In genomic region chr11:43556538-43556937, GRCm38 (mm10) we compare ENCODE assay signal across 21 mouse cellular contexts. TPM values are rescaled to one million over a fixed set of nuclear protein-coding genes. Genes with fewer than 3 reads are reported as not detected.
DNase-seq lines count a peak whose midpoint lies in the region; ATAC-seq and TF ChIP-seq lines count a peak whose summit lies in the region.
"Had no signal": no experiment of that assay in that cellular context is flagged by ENCODE, and none has a peak within 500 bp of the region (broad histone marks: within the 10 kb centered on the region; RNA-seq: fewer than 3 reads in every experiment).

No protein-coding gene starts in this region.

- no peaks in the 10 kb centered on the region for H3K9me3 ChIP-seq in midbrain, postnatal 0 days (ENCODE audit: low read length)
- H3K9me3 ChIP-seq in midbrain, embryonic 11.5 days (ENCODE audit: control insufficient read depth, low read length) = no peaks in the 10 kb centered on the region
- H3K9me3 ChIP-seq in stomach, postnatal 0 days (ENCODE audit: control insufficient read depth, low read length) = no peaks in the 10 kb centered on the region
- H3K9me3 ChIP-seq: embryonic facial prominence, embryonic 15.5 days; forebrain, embryonic 12.5 days; neural tube, embryonic 15.5 days had no signal

- peak; percentile 51 for TF ChIP-seq CTCF in heart, adult 2 months (IDR thresholded peaks at IDR 0.05)
- peak; percentile 64 for TF ChIP-seq CTCF in layer of hippocampus, adult 2 months (conservative IDR thresholded peaks at IDR 0.05)
- TF ChIP-seq CTCF in midbrain, postnatal 0 days (IDR thresholded peaks at IDR 0.05) = peak; percentile 41
- TF ChIP-seq CTCF in stomach, postnatal 0 days (IDR thresholded peaks at IDR 0.05; ENCODE audit: low read depth) = peak; percentile 66

- H3K27ac ChIP-seq in heart, adult 2 months = no peak overlapping the region
- H3K27ac ChIP-seq in layer of hippocampus, adult 2 months = no peak overlapping the region
- no peak overlapping the region for H3K27ac ChIP-seq in midbrain, postnatal 0 days (ENCODE audit: low read depth, low read length)
- no peak overlapping the region for H3K27ac ChIP-seq in midbrain, embryonic 11.5 days (ENCODE audit: low read depth, low read length)
- no peak overlapping the region for H3K27ac ChIP-seq in stomach, postnatal 0 days (replicated peaks)
- H3K27ac ChIP-seq: embryonic facial prominence, embryonic 15.5 days; forebrain, embryonic 12.5 days; neural tube, embryonic 15.5 days had no signal

- H3K4me3 ChIP-seq in heart, adult 2 months = no peak overlapping the region
- H3K4me3 ChIP-seq in layer of hippocampus, adult 2 months = no peak overlapping the region
- H3K4me3 ChIP-seq in midbrain, postnatal 0 days (ENCODE audit: low read depth, low read length) = no peak overlapping the region
- H3K4me3 ChIP-seq in midbrain, embryonic 11.5 days (ENCODE audit: low read depth, low read length) = no peak overlapping the region
- no peak overlapping the region for H3K4me3 ChIP-seq in stomach, postnatal 0 days (ENCODE audit: low read depth, low read length)
- H3K4me3 ChIP-seq: embryonic facial prominence, embryonic 15.5 days; forebrain, embryonic 12.5 days; neural tube, embryonic 15.5 days had no signal

- no peaks in the 10 kb centered on the region for H3K79me2 ChIP-seq in heart, adult 2 months (replicated peaks; ENCODE audit: control insufficient read depth, insufficient read depth, low read length)

- no peak for TF ChIP-seq POLR2A in heart, adult 2 months (IDR thresholded peaks at IDR 0.05; ENCODE audit: insufficient read depth, low read depth, low read length)

- no peaks in the 10 kb centered on the region for H3K4me1 ChIP-seq in heart, adult 2 months (ENCODE audit: control insufficient read depth, insufficient read depth, low read length)
- no peaks in the 10 kb centered on the region for H3K4me1 ChIP-seq in midbrain, postnatal 0 days (ENCODE audit: insufficient read depth, low read length)
- H3K4me1 ChIP-seq in midbrain, embryonic 11.5 days (ENCODE audit: control insufficient read depth, insufficient read depth, low read length) = peaks cover 18% of the 10 kb centered on the region
- H3K4me1 ChIP-seq in stomach, postnatal 0 days (replicated peaks; ENCODE audit: control insufficient read depth, insufficient read depth) = no peaks in the 10 kb centered on the region
- H3K4me1 ChIP-seq: embryonic facial prominence, embryonic 15.5 days had no signal

- no peak overlapping the region for H3K4me2 ChIP-seq in midbrain, postnatal 0 days (ENCODE audit: low read depth, low read length, poor library complexity, severe bottlenecking)
- no peak overlapping the region for H3K4me2 ChIP-seq in midbrain, embryonic 11.5 days
- H3K4me2 ChIP-seq in stomach, postnatal 0 days (replicated peaks; ENCODE audit: low read depth) = no peak overlapping the region
- H3K4me2 ChIP-seq: embryonic facial prominence, embryonic 15.5 days; forebrain, embryonic 12.5 days; neural tube, embryonic 15.5 days had no signal

- ATAC-seq in midbrain, postnatal 0 days (ENCODE audit: low FRiP score) = no peak
- no peak for ATAC-seq in midbrain, embryonic 11.5 days (ENCODE audit: low FRiP score)
- no peak for ATAC-seq in stomach, postnatal 0 days (ENCODE audit: low FRiP score, low TSS enrichment)

- H3K27me3 ChIP-seq in heart, adult 2 months (ENCODE audit: control insufficient read depth, insufficient read depth, low read length) = no peaks in the 10 kb centered on the region
- H3K27me3 ChIP-seq in midbrain, postnatal 0 days (ENCODE audit: insufficient read depth, low read length) = no peaks in the 10 kb centered on the region
- no peaks in the 10 kb centered on the region for H3K27me3 ChIP-seq in midbrain, embryonic 11.5 days (ENCODE audit: control insufficient read depth, insufficient read depth, low read length)
- H3K27me3 ChIP-seq in stomach, postnatal 0 days (ENCODE audit: control insufficient read depth, insufficient read depth, low read length) = no peaks in the 10 kb centered on the region
- H3K27me3 ChIP-seq: embryonic facial prominence, embryonic 15.5 days; forebrain, embryonic 12.5 days; neural tube, embryonic 15.5 days had no signal

- no peak for TF ChIP-seq EP300 in heart, adult 2 months (IDR thresholded peaks at IDR 0.05; ENCODE audit: insufficient read depth, low read depth, low read length)
- no peak for TF ChIP-seq EP300 in stomach, postnatal 0 days (optimal IDR thresholded peaks at IDR 0.05)

- no peaks in the 10 kb centered on the region for H3K36me3 ChIP-seq in heart, adult 2 months (ENCODE audit: control insufficient read depth, insufficient read depth, low read length)
- peaks cover 3% of the 10 kb centered on the region; the same call in 1 of the 2 replicates for H3K36me3 ChIP-seq in midbrain, postnatal 0 days (ENCODE audit: insufficient read depth, low read length)
- H3K36me3 ChIP-seq in midbrain, embryonic 11.5 days (ENCODE audit: control insufficient read depth, insufficient read depth, low read length) = peaks cover 3% of the 10 kb centered on the region; the same call in 1 of the 2 replicates
- 0 out of 2 replicates have a peak, but pooled peaks cover 2% of the 10 kb centered on the region for H3K36me3 ChIP-seq in stomach, postnatal 0 days (ENCODE audit: control insufficient read depth, insufficient read depth, low read length)

- DNase-seq in heart, adult 2 months = no peak
- DNase-seq in heart, postnatal 10 days = no peak
- no peak for DNase-seq in layer of hippocampus, adult 2 months (ENCODE audit: low spot score in 2 of 2)
- DNase-seq in layer of hippocampus, adult 11-12 months (ENCODE audit: low spot score) = no peak
- DNase-seq in midbrain, postnatal 0 days (ENCODE audit: low spot score) = no peak
- DNase-seq in midbrain, embryonic 11.5 days (ENCODE audit: low spot score, missing footprints) = no peak
- no peak for DNase-seq in stomach, postnatal 0 days (ENCODE audit: low spot score)
- no peak for DNase-seq in layer of hippocampus, postnatal 14 days (ENCODE audit: low spot score in 2 of 2)
- DNase-seq: cerebellum, adult 11-12 months; heart, adult 11 months; heart, postnatal 4 days; kidney, postnatal 25 days; left cerebral cortex, postnatal 4 days; retina, postnatal 1 day; thymus, postnatal 36 days had no signal

- H3K9ac ChIP-seq in heart, adult 2 months (ENCODE audit: low read depth, low read length) = no peak overlapping the region
- H3K9ac ChIP-seq in midbrain, postnatal 0 days (replicated peaks; ENCODE audit: low read length, poor library complexity, severe bottlenecking) = no peak overlapping the region
- no peak overlapping the region for H3K9ac ChIP-seq in midbrain, embryonic 11.5 days (ENCODE audit: low read length)
- H3K9ac ChIP-seq in stomach, postnatal 0 days (ENCODE audit: low read length) = no peak overlapping the region
- H3K9ac ChIP-seq: embryonic facial prominence, embryonic 15.5 days; forebrain, embryonic 12.5 days; neural tube, embryonic 15.5 days had no signal

- intact Hi-C loops in heart, adult 2 months (cut with DNase I) = no loop called here
- intact Hi-C loops in heart, postnatal 10 days (cut with DNase I) = no loop called here

- WGBS in heart, adult 2 months = 81% methylated on average over 11 of the region's 11 CpGs
- WGBS in midbrain, postnatal 0 days = 91% methylated on average over 11 of the region's 11 CpGs
- 89% methylated on average over 11 of the region's 11 CpGs for WGBS in midbrain, embryonic 11.5 days
- WGBS in stomach, postnatal 0 days = 86% methylated on average over 11 of the region's 11 CpGs

RNA-seq across cellular contexts. Expression of gene Ccnjl, which starts 28.0 kb away (rescaled TPM):
- total RNA-seq in heart, adult 2 months (2021) = 1 to 10 TPM; 2.1 to 3.0 TPM
- 2.0 and 2.9 TPM in 2 replicates for polyA plus RNA-seq in heart, adult 2 months (2012; rRNA removed)
- total RNA-seq in heart, postnatal 10 days (2021) = 10 to 100 TPM; 10.2 to 11.3 TPM
- total RNA-seq in layer of hippocampus, adult 2 months (2021) = 10 to 100 TPM; 10.8 to 15.5 TPM
- total RNA-seq in midbrain, postnatal 0 days (2014; rRNA removed) = 2.2 and 4.4 TPM in 2 replicates
- polyA plus RNA-seq in midbrain, postnatal 0 days (2015; fragmentation: Nextera tagmentation; extraction: Ambion mirVana) = 3.1 and 3.2 TPM in 2 replicates
- 35.7 and 40.2 TPM in 2 replicates for polyA plus RNA-seq in midbrain, embryonic 11.5 days (2014; fragmentation: Nextera tagmentation; extraction: Ambion mirVana)
- 5.2 and 5.5 TPM in 2 replicates for polyA plus RNA-seq in stomach, postnatal 0 days (2015; fragmentation: Nextera tagmentation; extraction: Ambion mirVana)
- total RNA-seq in layer of hippocampus, postnatal 14 days (2021) = 1 to 10 TPM; 7.8 to 9.9 TPM

RNA-seq across cellular contexts. Expression of gene 4933415A04Rik, which starts 30.3 kb away (rescaled TPM):
- under 1 TPM; 0.26 to 0.68 TPM for total RNA-seq in heart, adult 2 months (2021)
- 0.23 and 0.29 TPM in 2 replicates for polyA plus RNA-seq in heart, adult 2 months (2012; rRNA removed)
- total RNA-seq in heart, postnatal 10 days (2021) = 1 to 10 TPM; 2.7 to 3.4 TPM
- 1 to 10 TPM; 1.9 to 2.4 TPM for total RNA-seq in layer of hippocampus, adult 2 months (2021)
- 0.27 and 0.85 TPM in 2 replicates for total RNA-seq in midbrain, postnatal 0 days (2014; rRNA removed)
- polyA plus RNA-seq in midbrain, postnatal 0 days (2015; fragmentation: Nextera tagmentation; extraction: Ambion mirVana) = 1.6 and 2.3 TPM in 2 replicates
- polyA plus RNA-seq in midbrain, embryonic 11.5 days (2014; fragmentation: Nextera tagmentation; extraction: Ambion mirVana) = 10.1 and 11.3 TPM in 2 replicates
- 2.4 TPM in 2 replicates for polyA plus RNA-seq in stomach, postnatal 0 days (2015; fragmentation: Nextera tagmentation; extraction: Ambion mirVana)
- total RNA-seq in layer of hippocampus, postnatal 14 days (2021) = 1 to 10 TPM; 2.1 to 2.5 TPM

RNA-seq across cellular contexts. Expression of gene Fabp6, which starts 44.8 kb away (rescaled TPM):
- total RNA-seq in heart, adult 2 months (2021) = not detected
- polyA plus RNA-seq in heart, adult 2 months (2012; rRNA removed) = not detected in 2 replicates
- not detected for total RNA-seq in heart, postnatal 10 days (2021)
- total RNA-seq in layer of hippocampus, adult 2 months (2021) = not detected
- not detected in 2 replicates for total RNA-seq in midbrain, postnatal 0 days (2014; rRNA removed)
- polyA plus RNA-seq in midbrain, postnatal 0 days (2015; fragmentation: Nextera tagmentation; extraction: Ambion mirVana) = not detected in 2 replicates
- polyA plus RNA-seq in midbrain, embryonic 11.5 days (2014; fragmentation: Nextera tagmentation; extraction: Ambion mirVana) = not detected in 2 replicates
- 5.9 and 7.6 TPM in 2 replicates for polyA plus RNA-seq in stomach, postnatal 0 days (2015; fragmentation: Nextera tagmentation; extraction: Ambion mirVana)
- total RNA-seq in layer of hippocampus, postnatal 14 days (2021) = not detected
- total RNA-seq: heart, postnatal 4 days; layer of hippocampus, postnatal 25 days; left cerebral cortex, postnatal 4 days had no signal
- polyA plus RNA-seq: forebrain, embryonic 12.5 days; liver, embryonic 16.5 days; neural tube, embryonic 15.5 days; stomach, embryonic 14.5 days had no signal
